Mouse (Mus musculus) brain, embryonic 18.5 days (tissue): ENCODE results near the gene Olfr183.
"Not testable (repeated sequence)": the region's sequence is repeated elsewhere in the genome, so short reads cannot be mapped to it uniquely, and the experiment has no call there.

Experiments
- DNase-seq: peaks from one replicate; pipeline ENCODE4 v3.0.0-alpha.2; 2012; ENCODE audit warnings: low read depth, low spot score

The Olfr183 gene

GRCm38 (mm10) chr16:58995057-58995456 lies at the start of gene Olfr183:
Gene Olfr183, plus strand, starts transcription at chr16:58995357.
- DNase-seq = no peak

- no peak for DNase-seq
These were observed 12.0 kb downstream of the Olfr183 start for GRCm38 (mm10) chr16:59007146-59007545.

GRCm38 (mm10) chr16:59013357-59014018 lies 18.3 kb downstream of the Olfr183 start:
- DNase-seq = no peak

GRCm38 (mm10) chr16:59030191-59030590 lies 35.0 kb downstream of the Olfr183 start, which contains the start of gene Olfr186:
Gene Olfr186, minus strand, starts transcription at chr16:59030291.
- no peak for DNase-seq

GRCm38 (mm10) chr16:59039710-59040109 lies 44.6 kb downstream of the Olfr183 start, which contains the start of gene Olfr187:
Gene Olfr187, minus strand, starts transcription at chr16:59039767.
- no peak for DNase-seq

GRCm38 (mm10) chr16:59045835-59046234 lies 50.7 kb downstream of the Olfr183 start:
- no peak for DNase-seq

- no peak for DNase-seq
These were observed 52.4 kb downstream of the Olfr183 start for GRCm38 (mm10) chr16:59047579-59047978.

- no peak for DNase-seq
These were observed 53.7 kb downstream of the Olfr183 start for GRCm38 (mm10) chr16:59048860-59049259.

- DNase-seq = not testable (repeated sequence)
These were observed 54.1 kb downstream of the Olfr183 start for GRCm38 (mm10) chr16:59049286-59049685.
